8 mouse cellular contexts compared by ENCODE assay signal in genomic region chr3:144643301-144643871, GRCm38 (mm10).
DNase-seq lines count a peak whose midpoint lies in the region; ATAC-seq and TF ChIP-seq lines count a peak whose summit lies in the region.

No protein-coding gene starts in this region.

- TF ChIP-seq CTCF in layer of hippocampus, adult 2 months (conservative IDR thresholded peaks at IDR 0.05): no peak

- ATAC-seq in limb, embryonic 11.5 days (ENCODE audit: insufficient number of reproducible peaks, low FRiP score, low TSS enrichment, low read depth): peak; percentile 70; the same call in 1 of the 2 replicates
- peak; percentile 98 for ATAC-seq in lung, embryonic 16.5 days (ENCODE audit: low read depth)

- no peaks in the 10 kb centered on the region for H3K4me1 ChIP-seq in limb, embryonic 11.5 days (ENCODE audit: control insufficient read depth, insufficient read depth, low read length)
- peaks cover 9% of the 10 kb centered on the region for H3K4me1 ChIP-seq in limb, embryonic 10.5 days
- H3K4me1 ChIP-seq in lung, embryonic 16.5 days (replicated peaks; ENCODE audit: control insufficient read depth, insufficient read depth, low read length): peaks cover 10% of the 10 kb centered on the region

- 4% methylated on average over 2 of the region's 2 CpGs for WGBS in limb, embryonic 11.5 days
- WGBS in limb, embryonic 10.5 days: 4% methylated on average over 2 of the region's 2 CpGs
- WGBS in lung, embryonic 16.5 days: 5% methylated on average over 2 of the region's 2 CpGs

- H3K4me3 ChIP-seq in limb, embryonic 11.5 days (ENCODE audit: low read depth, low read length): no peak overlapping the region
- H3K4me3 ChIP-seq in limb, embryonic 10.5 days: no peak overlapping the region
- H3K4me3 ChIP-seq in layer of hippocampus, adult 2 months: no peak overlapping the region
- no peak overlapping the region for H3K4me3 ChIP-seq in lung, embryonic 16.5 days (ENCODE audit: low read length)

- H3K36me3 ChIP-seq in limb, embryonic 11.5 days (ENCODE audit: control insufficient read depth, insufficient read depth, low read length): no peaks in the 10 kb centered on the region
- no peaks in the 10 kb centered on the region for H3K36me3 ChIP-seq in limb, embryonic 10.5 days
- no peaks in the 10 kb centered on the region for H3K36me3 ChIP-seq in lung, embryonic 16.5 days (ENCODE audit: control insufficient read depth, insufficient read depth, low read length)

- H3K27ac ChIP-seq in limb, embryonic 11.5 days (replicated peaks; ENCODE audit: low read depth, low read length): no peak overlapping the region
- H3K27ac ChIP-seq in limb, embryonic 10.5 days: no peak overlapping the region
- peak overlapping the region; percentile 70 for H3K27ac ChIP-seq in layer of hippocampus, adult 2 months
- H3K27ac ChIP-seq in lung, embryonic 16.5 days (ENCODE audit: low read length): peak overlapping the region; percentile 26; the same call in 1 of the 2 replicates

- H3K9me3 ChIP-seq in limb, embryonic 11.5 days (ENCODE audit: control insufficient read depth, low read length): no peaks in the 10 kb centered on the region
- no peaks in the 10 kb centered on the region for H3K9me3 ChIP-seq in limb, embryonic 10.5 days (replicated peaks)
- H3K9me3 ChIP-seq in lung, embryonic 16.5 days (ENCODE audit: control insufficient read depth, low read length): 0 out of 2 replicates have a peak, but pooled peaks cover 4% of the 10 kb centered on the region

- H3K4me2 ChIP-seq in limb, embryonic 11.5 days (ENCODE audit: low read depth, severe bottlenecking): no peak overlapping the region
- H3K4me2 ChIP-seq in lung, embryonic 16.5 days (ENCODE audit: low read depth, low read length): no peak overlapping the region

- DNase-seq in limb, embryonic 11.5 days (ENCODE audit: low spot score): peak; percentile 49
- DNase-seq in limb, embryonic 10.5 days (ENCODE audit: low spot score): no peak
- DNase-seq in frontal cortex, postnatal 10 days (ENCODE audit: low spot score in 2 of 2): peak; percentile 37 to 64
- DNase-seq in heart, postnatal 36 days: peak; percentile 69 to 79
- peak; percentile 18 to 47 for DNase-seq in layer of hippocampus, adult 2 months (ENCODE audit: low spot score in 2 of 2)
- peak; percentile 34 for DNase-seq in ovary, postnatal 36 days (ENCODE audit: low spot score)
- no peak for DNase-seq in spleen, adult 12 weeks (ENCODE audit: low spot score)

- intact Hi-C loops in heart, postnatal 36 days (cut with DNase I): loop anchor here (1.0 to 2.0 kb wide), 2 partner anchors 27 to 77 kb away; partner anchors contain the start of gene Sh3glb1

- H3K27me3 ChIP-seq in limb, embryonic 11.5 days (ENCODE audit: control insufficient read depth, insufficient read depth, low read length): no peaks in the 10 kb centered on the region
- no peaks in the 10 kb centered on the region for H3K27me3 ChIP-seq in limb, embryonic 10.5 days (ENCODE audit: low read depth, poor library complexity, severe bottlenecking)
- no peaks in the 10 kb centered on the region for H3K27me3 ChIP-seq in lung, embryonic 16.5 days (ENCODE audit: control insufficient read depth, insufficient read depth, low read depth, low read length)

- H3K9ac ChIP-seq in limb, embryonic 11.5 days (ENCODE audit: low read length): no peak overlapping the region
- H3K9ac ChIP-seq in lung, embryonic 16.5 days (ENCODE audit: low read length): no peak overlapping the region

Comparison
In these comparisons a context has a peak if more than half of its experiments do, and no peak if none do; other contexts are left out.
1. DNase-seq: peak in limb, embryonic 11.5 days (single experiment), frontal cortex, postnatal 10 days (2 of 2), heart, postnatal 36 days (2 of 2), layer of hippocampus, adult 2 months (2 of 2) and ovary, postnatal 36 days (single experiment); none in limb, embryonic 10.5 days (single experiment) and spleen, adult 12 weeks (single experiment).
2. H3K27ac ChIP-seq: peak in layer of hippocampus, adult 2 months (single experiment) and lung, embryonic 16.5 days (single experiment); none in limb, embryonic 11.5 days (single experiment) and limb, embryonic 10.5 days (single experiment).